Mouse (Mus musculus) heart, postnatal 14 days (tissue): ENCODE measurements around the gene Gm3045. TPM values are rescaled to one million over a fixed set of nuclear protein-coding genes. Genes with fewer than 3 reads are reported as not detected.

Source experiments
- DNase-seq, 2 experiments: peaks; one replicate each; pipeline ENCODE4 v3.0.0; 2021 to 2022
- intact Hi-C: fragments of 180-260 bp; cut with DNase I; formaldehyde crosslinking; loops from one replicate; pipeline ENCODE4 v1.15.1; 2025
- total RNA-seq, 2 experiments: library from RNA; stranded (reverse); gene quantifications; 2 replicates each; pipeline ENCODE4 v1.2.3; 2021

Gm3045 gene
- total RNA-seq, 2 experiments from 2014 or later: not detected

DNA sequence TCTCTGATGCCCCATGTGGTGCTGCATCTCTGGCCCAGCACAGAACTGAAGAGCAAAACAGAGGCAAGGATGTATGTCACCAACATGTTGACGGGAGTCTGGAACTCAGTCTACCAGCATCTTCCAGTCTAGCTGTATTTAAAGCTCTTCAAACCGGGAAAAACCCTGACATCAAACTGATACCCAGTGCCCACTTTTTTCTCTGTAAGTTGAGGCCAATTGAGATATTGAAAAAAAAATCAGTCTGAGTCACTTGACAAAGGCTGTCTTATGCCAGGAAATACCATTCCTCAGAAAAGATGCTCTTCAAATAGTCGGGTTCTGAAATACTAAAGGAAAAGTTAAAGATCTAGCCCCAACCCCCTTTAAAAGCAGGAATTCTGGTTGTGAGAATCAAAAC is 55.8 kb downstream of the Gm3045 start, which contains the start of gene Il9:
Il9 (minus strand) TSS at position 101 of the 400 bp plus-strand sequence.
- intact Hi-C loops: no loop called here
- DNase-seq: no peak

Other genes with a start within 250 kb of the Gm3045 start
- gene Tifab, start 247.7 kb upstream of the Gm3045 start, total RNA-seq: 1 to 10 TPM; 1.3 TPM
- not detected for gene Neurog1, start 174.4 kb upstream of the Gm3045 start, total RNA-seq
- under 1 TPM; 0.27 to 0.57 TPM for gene Cxcl14, start 130.0 kb upstream of the Gm3045 start, total RNA-seq
- gene Slc25a48, start 11.8 kb downstream of the Gm3045 start, total RNA-seq: under 1 TPM in 1 of 2 experiments, not detected in 1; 0.07 TPM
- not detected for gene Il9, start 55.7 kb downstream of the Gm3045 start, total RNA-seq
- gene Fbxl21, start 95.9 kb downstream of the Gm3045 start, total RNA-seq: under 1 TPM; 0.24 to 0.79 TPM
- not detected for gene Lect2, start 121.9 kb downstream of the Gm3045 start, total RNA-seq
- gene Tgfbi, start 182.9 kb downstream of the Gm3045 start, total RNA-seq: 10 to 100 TPM; 17.1 to 22.3 TPM